Mouse (Mus musculus) intestine, embryonic 14.5 days (tissue): ENCODE data around the gene Plekhh1. TPM values are rescaled to one million over a fixed set of nuclear protein-coding genes. Genes with fewer than 3 reads are reported as not detected.

ENCODE experiments used
- ATAC-seq: fragments of 200-750 bp; cut with Nextera tagmentation; replicated peaks from 2 replicates; pipeline ENCODE4 v1.8.0; 2017; ENCODE audit warnings: low read depth, moderate number of reproducible peaks, moderate TSS enrichment, moderate library complexity; ENCODE audit not compliant: low FRiP score, low TSS enrichment
- DNase-seq: peaks from one replicate; pipeline ENCODE4 v3.0.0-alpha.2; 2018; ENCODE audit warnings: low spot score
- H3K27ac ChIP-seq: fragments of 300-500 bp; sonication (generic); 2 replicates; pipeline ENCODE4 v1.5.1; 2014; ENCODE audit warnings: low read depth, mild to moderate bottlenecking, control low read depth
- H3K27me3 ChIP-seq: fragments of 300-500 bp; sonication (generic); replicated peaks from 2 replicates; pipeline ENCODE4 v1.6.1; 2014; ENCODE audit warnings: low read length, control low read depth; ENCODE audit not compliant: control insufficient read depth, insufficient read depth
- H3K36me3 ChIP-seq: fragments of 300-500 bp; sonication (generic); 2 replicates; pipeline ENCODE4 v1.6.1; 2014; ENCODE audit warnings: low read length, control low read depth; ENCODE audit not compliant: control insufficient read depth, insufficient read depth
- H3K4me1 ChIP-seq: fragments of 300-500 bp; sonication (generic); replicated peaks from 2 replicates; pipeline ENCODE4 v1.6.1; 2014; ENCODE audit warnings: low read length, control low read depth, mixed read lengths; ENCODE audit not compliant: control insufficient read depth, insufficient read depth
- H3K4me2 ChIP-seq: fragments of 300-500 bp; sonication (generic); 2 replicates; pipeline ENCODE4 v1.6.1; 2014; ENCODE audit warnings: low read length
- H3K4me3 ChIP-seq: fragments of 300-500 bp; sonication (generic); 2 replicates; pipeline ENCODE4 v1.5.1; 2014; ENCODE audit warnings: low read depth, low read length, control low read depth, mixed read lengths
- H3K9ac ChIP-seq: fragments of 300-500 bp; sonication (generic); 2 replicates; pipeline ENCODE4 v1.6.1; 2014; ENCODE audit warnings: mild to moderate bottlenecking, low read length
- H3K9me3 ChIP-seq: fragments of 300-500 bp; sonication (generic); 2 replicates; pipeline ENCODE4 v1.6.1; 2016; ENCODE audit warnings: low read length, control low read depth; ENCODE audit not compliant: control insufficient read depth
- WGBS: fragments of 180-500 bp; shearing (Covaris S2); extraction: QIAGEN DNeasy Blood & Tissue Kit; methylation state at CpG from one replicate; pipeline ENCODE4 v1.1.7; 2014; 5-methylcytosine and 5-hydroxymethylcytosine counted together
- polyA plus RNA-seq: library from polyadenylated mRNA; unstranded; fragments of >200 nt; fragmentation: Nextera tagmentation; extraction: Ambion mirVana; gene quantifications from 2 replicates; pipeline ENCODE4 v1.2.1, GENCODE M21; 2014

Plekhh1 gene
- 6.7 and 6.8 TPM in 2 replicates for polyA plus RNA-seq

- DNase-seq, result peak; percentile 86
Observed at GRCm38 (mm10) chr12:79028911-79029861, at the start of gene Plekhh1. TSS of gene Plekhh1 (plus strand) at chr12:79029163.

DNA sequence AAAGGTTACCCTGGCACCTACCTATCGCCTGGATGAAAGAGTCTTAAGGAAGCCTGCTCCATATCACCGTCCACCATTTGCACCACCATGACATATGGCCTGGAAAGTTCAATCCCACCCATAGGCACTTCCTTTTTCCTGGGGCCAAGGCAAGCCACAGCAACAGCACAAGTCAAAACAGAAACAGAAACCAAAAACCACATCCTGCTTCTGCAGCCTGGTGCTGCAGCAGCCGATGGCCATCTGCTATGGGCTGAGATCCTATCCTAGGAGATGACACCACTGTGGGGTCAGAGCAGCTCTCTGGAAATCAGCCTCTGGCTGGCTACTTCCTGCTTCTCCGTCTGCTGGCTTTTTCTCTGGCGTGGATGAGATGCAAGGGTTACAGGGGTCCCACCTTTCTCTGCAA, 48.3 kb upstream of the Plekhh1 start:
- WGBS, result 68% methylated on average over 5 of the region's 5 CpGs
- ATAC-seq (no peak), DNase-seq (no peak)
- H3K9ac ChIP-seq, result no peak overlapping the region
- H3K4me2 ChIP-seq, result no peak overlapping the region
- no peaks in the 10 kb centered on the region for H3K9me3 ChIP-seq
- H3K4me1 ChIP-seq, result no peaks in the 10 kb centered on the region
- no peaks in the 10 kb centered on the region for H3K36me3 ChIP-seq
- no peak overlapping the region for H3K27ac ChIP-seq
- no peaks in the 10 kb centered on the region for H3K27me3 ChIP-seq
- H3K4me3 ChIP-seq, result no peak overlapping the region

More at GRCm38 (mm10) chr12:79028911-79029861, at the start of gene Plekhh1:
- peak within 1 kb of the TSS; percentile 59; the same call in 1 of the 2 replicates for H3K27ac ChIP-seq
- H3K36me3 ChIP-seq, result no peaks in the 10 kb centered on the region
- peak within 1 kb of the TSS; percentile 84 for H3K9ac ChIP-seq
- peak; percentile 93 for ATAC-seq
- WGBS, result under 1% methylated on average over 65 of the region's 80 CpGs
- H3K4me1 ChIP-seq, result peaks cover 5% of the 10 kb centered on the region; the same call in 1 of the 2 replicates
- no peaks in the 10 kb centered on the region for H3K9me3 ChIP-seq
- H3K4me2 ChIP-seq, result peak within 1 kb of the TSS; percentile 75
- no peaks in the 10 kb centered on the region for H3K27me3 ChIP-seq
- H3K4me3 ChIP-seq, result peak within 1 kb of the TSS; percentile 83

DNA sequence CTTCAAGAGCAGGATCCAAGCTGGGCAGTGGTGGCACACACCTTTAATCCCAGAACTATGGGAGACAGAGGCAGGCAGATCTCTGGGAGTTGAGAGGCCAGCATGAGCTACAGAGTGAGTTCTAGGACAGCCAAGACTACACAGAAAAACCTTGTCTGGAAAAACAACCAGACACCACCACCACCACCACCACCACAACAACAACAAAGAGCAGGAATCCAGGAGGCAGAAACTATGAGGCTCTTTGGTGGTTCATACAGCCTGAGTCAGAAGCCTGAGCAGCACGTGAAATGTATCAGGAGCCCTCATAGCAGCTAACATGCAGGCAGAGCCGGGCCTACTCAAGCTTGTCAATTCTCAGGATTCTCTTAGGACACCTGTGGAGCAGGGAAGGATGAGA, 47.8 kb upstream of the Plekhh1 start:
- Histone ChIP-seq H3K9me3 (no peaks in the 10 kb centered on the region), H3K36me3 (no peaks in the 10 kb centered on the region), H3K27me3 (no peaks in the 10 kb centered on the region), H3K4me3 (no peak overlapping the region), H3K4me1 (no peaks in the 10 kb centered on the region), H3K4me2 (no peak overlapping the region), H3K9ac (no peak overlapping the region), H3K27ac (no peak overlapping the region)
- ATAC-seq (no peak), DNase-seq (no peak)
- 86% methylated on average over 2 of the region's 2 CpGs for WGBS

DNA sequence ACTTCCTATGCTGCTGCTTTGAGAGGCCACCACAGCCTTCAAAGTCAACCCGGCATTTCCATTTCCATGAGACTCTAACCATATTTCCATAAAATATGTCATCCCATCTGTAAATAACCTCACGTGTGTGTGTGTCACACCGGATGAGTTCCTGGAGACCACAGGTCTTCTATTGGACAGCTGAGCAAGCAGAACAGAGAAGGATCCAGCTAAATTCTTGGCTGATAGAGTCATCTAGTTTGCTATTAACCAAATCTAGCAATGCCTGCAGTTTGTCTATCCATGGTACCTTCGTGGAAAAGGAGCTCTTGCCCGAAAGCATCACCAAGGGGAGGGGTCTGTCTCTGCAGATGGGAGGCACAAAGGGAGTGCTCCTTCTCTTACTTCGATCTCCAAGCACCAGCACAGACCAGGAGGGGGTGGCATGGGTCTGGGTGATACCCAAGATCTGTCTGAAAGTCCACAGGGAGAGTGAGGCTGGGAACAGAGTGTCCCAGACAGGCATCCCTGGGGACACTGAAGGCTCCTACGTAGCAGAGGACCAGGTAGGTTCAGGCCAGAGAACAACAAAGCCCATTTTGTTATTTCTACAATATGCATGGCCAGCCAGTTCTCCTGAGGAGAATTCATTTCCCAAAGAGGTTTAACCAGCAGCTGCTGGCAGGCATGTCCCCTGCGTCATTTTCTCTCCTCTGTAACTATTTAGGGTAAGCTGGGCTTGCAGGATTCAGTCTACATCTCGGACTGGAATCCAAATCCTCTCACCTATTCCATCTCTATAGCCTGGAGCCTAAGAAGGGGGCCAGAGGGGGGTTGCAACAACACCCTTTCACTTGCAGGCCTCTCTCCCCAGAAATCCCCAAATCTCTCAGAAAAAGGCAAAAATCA, 46.8 kb upstream of the Plekhh1 start:
- ATAC-seq, result 0 out of 2 replicates have a peak, but pooled peaks have one; percentile 27
- Histone ChIP-seq H3K27ac (no peak overlapping the region), H3K9ac (no peak overlapping the region), H3K36me3 (no peaks in the 10 kb centered on the region), H3K9me3 (no peaks in the 10 kb centered on the region), H3K4me3 (no peak overlapping the region), H3K4me2 (no peak overlapping the region), H3K4me1 (no peaks in the 10 kb centered on the region), H3K27me3 (no peaks in the 10 kb centered on the region)
- WGBS, result 53% methylated on average over 9 of the region's 9 CpGs
- no peak for DNase-seq

DNA sequence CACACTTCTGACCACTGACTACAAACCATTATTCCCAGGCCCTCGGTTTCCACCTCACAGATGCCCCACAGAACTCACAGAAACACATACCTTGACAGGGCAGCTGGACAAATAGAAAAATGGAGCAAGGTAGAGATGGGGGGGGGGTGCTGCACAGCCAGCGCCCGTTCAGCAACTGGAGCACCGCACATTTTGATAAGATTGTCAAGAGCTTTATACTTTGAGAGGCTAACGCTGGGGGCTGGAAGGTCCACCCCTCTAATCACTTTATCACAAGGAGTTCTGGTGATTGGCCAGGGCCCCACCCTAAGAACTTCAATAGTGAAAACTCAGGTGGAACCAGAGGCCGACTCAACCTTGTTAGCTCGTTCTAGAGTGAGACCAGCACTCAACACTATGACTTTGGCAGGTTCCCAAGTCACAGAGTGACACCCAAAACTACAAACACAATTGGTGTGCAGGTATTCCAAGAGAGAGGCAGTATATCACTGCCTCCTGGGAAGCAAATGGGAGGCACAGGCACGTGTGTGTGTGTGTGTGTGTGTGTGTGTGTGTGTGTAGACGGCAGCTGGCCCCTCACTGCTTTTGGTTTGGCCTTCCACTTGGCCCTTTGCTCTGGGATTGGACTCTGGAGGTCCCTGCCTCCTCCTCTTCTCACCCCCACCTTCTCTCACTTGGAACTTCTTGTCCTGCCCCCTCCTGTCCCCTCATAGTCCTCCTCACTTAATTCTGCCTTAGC, 45.5 kb upstream of the Plekhh1 start:
- 71% methylated on average over 8 of the region's 9 CpGs for WGBS
- Histone ChIP-seq H3K4me2 (no peak overlapping the region), H3K9me3 (no peaks in the 10 kb centered on the region), H3K36me3 (no peaks in the 10 kb centered on the region), H3K9ac (no peak overlapping the region), H3K27me3 (no peaks in the 10 kb centered on the region), H3K27ac (no peak overlapping the region), H3K4me3 (no peak overlapping the region), H3K4me1 (no peaks in the 10 kb centered on the region)
- DNase-seq, result no peak
- no peak for ATAC-seq

DNA sequence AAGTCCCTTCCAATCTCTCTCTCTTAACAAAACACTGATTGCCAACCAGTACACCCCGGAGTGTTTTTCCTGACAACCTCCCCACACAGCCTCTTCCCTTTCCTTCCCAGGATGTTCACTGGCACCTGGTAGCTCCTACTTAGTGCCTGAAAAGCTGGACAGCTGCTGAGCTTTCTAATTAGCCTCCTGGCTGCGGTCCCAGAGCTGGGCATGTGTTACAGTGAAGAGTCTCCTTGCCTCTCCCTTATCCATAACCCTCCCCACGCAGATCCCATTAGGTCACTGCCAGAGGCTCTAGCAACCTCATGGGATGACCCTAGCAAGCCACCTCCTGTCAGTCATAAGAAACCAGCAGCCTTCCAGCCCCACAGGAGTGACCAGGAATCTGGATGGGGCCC, 44.9 kb upstream of the Plekhh1 start:
- WGBS, result 60% methylated on average over 3 of the region's 3 CpGs
- no peaks in the 10 kb centered on the region for H3K27me3 ChIP-seq
- H3K4me2 ChIP-seq, result no peak overlapping the region
- no peaks in the 10 kb centered on the region for H3K9me3 ChIP-seq
- no peak overlapping the region for H3K27ac ChIP-seq
- 0 out of 2 replicates have a peak, but pooled peaks have one; percentile 38 for ATAC-seq
- DNase-seq, result no peak
- no peaks in the 10 kb centered on the region for H3K4me1 ChIP-seq
- no peak overlapping the region for H3K9ac ChIP-seq
- no peak overlapping the region for H3K4me3 ChIP-seq
- no peaks in the 10 kb centered on the region for H3K36me3 ChIP-seq

DNA sequence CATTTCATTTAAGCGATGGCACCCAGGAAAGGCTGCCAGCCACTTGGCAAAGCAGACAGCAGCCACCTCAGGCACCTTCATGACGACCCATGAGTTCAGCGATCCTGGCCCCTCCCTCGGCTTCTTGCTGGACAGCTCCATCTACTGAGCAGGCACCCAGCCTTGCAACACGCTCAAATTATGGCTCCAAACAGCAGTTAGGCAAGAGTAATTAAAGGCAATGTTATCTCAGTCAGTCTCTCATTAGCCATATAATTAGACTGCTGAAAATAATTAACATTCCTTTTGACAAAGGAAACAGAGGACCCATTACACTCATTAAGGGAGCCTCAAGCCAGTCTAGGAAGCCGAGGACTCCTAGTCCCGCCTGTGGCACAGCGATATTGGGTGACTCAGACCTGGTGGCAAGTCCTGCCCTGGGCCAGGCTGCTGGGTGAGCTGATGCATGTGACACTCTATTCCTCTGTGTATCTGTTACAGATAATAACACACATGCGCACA, 41.3 kb upstream of the Plekhh1 start:
- H3K4me2 ChIP-seq, result no peak overlapping the region
- no peaks in the 10 kb centered on the region for H3K27me3 ChIP-seq
- no peaks in the 10 kb centered on the region for H3K4me1 ChIP-seq
- H3K9me3 ChIP-seq, result no peaks in the 10 kb centered on the region
- H3K36me3 ChIP-seq, result no peaks in the 10 kb centered on the region
- whole genome bisulfite sequencing, result 54% methylated on average over 9 of the region's 9 CpGs
- no peak overlapping the region for H3K4me3 ChIP-seq
- H3K9ac ChIP-seq, result no peak overlapping the region
- no peak for DNase-seq
- H3K27ac ChIP-seq, result no peak overlapping the region
- ATAC-seq, result no peak

DNA sequence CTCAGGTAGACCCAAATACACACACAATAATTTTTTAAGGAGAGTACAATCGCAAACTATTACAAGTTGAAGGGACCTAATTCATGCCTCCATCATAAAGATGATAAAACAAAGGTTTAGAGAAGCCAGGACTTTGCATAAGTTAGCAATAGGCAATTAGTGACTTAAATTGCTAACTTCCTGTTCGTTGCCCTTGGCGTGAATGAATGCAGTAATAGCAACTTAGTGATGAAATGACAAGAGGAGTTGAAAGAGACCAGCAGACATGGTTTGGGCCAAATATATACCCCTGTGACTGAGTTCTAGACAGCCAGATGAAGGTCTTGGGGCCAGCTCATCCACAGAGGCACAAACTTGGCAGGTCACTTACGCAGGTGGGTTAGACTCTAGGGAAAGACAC, 32.7 kb upstream of the Plekhh1 start:
- DNase-seq (no peak), ATAC-seq (no peak)
- 87% methylated on average over 4 of the region's 4 CpGs for WGBS

More for the DNA sequence above, 32.7 kb upstream of the Plekhh1 start:
- no peaks in the 10 kb centered on the region for H3K27me3 ChIP-seq
- no peaks in the 10 kb centered on the region for H3K4me1 ChIP-seq
- no peak overlapping the region for H3K4me2 ChIP-seq
- H3K4me3 ChIP-seq, result no peak overlapping the region
- no peaks in the 10 kb centered on the region for H3K36me3 ChIP-seq
- H3K9ac ChIP-seq, result no peak overlapping the region
- H3K27ac ChIP-seq, result no peak overlapping the region
- H3K9me3 ChIP-seq, result no peaks in the 10 kb centered on the region
